Mouse (Mus musculus): ENCODE measurements around the gene Npas2. TPM values are rescaled to one million over a fixed set of nuclear protein-coding genes. Genes with fewer than 3 reads are reported as not detected.

Npas2 gene
- polyA plus RNA-seq, 2 experiments = 0.11 TPM

GRCm38 (mm10) chr1:39302246-39302645, 108.7 kb downstream of the Npas2 start:
- Histone ChIP-seq H3K27ac (no peak overlapping the region), H3K4me3 (ENCODE audit: insufficient read depth in 1 of 2, low read depth in 2 of 2, low read length in 2 of 2) (no peak overlapping the region), H3K9me3 (ENCODE audit: control insufficient read depth, low read length) (no peaks in the 10 kb centered on the region), H3K9ac (replicated peaks) (no peak overlapping the region), H3K36me3 (replicated peaks; ENCODE audit: control insufficient read depth, insufficient read depth, low read depth) (no peaks in the 10 kb centered on the region), H3K4me1 (replicated peaks; ENCODE audit: control insufficient read depth in 2 of 2, insufficient read depth in 2 of 2, low read length in 1 of 2) (no peaks in the 10 kb centered on the region), H3K4me2 (ENCODE audit: low read depth) (no peak overlapping the region), H3K27me3 (ENCODE audit: control insufficient read depth, insufficient read depth, low read length) (no peaks in the 10 kb centered on the region)
- WGBS (ENCODE audit: insufficient replicate concordance) = 71% methylated on average over 7 of the region's 7 CpGs
- no peak for DNase-seq (ENCODE audit: low read depth in 3 of 3, low spot score in 3 of 3)
- no peak for ATAC-seq (ENCODE audit: insufficient read depth)
- TF ChIP-seq EP300 (IDR thresholded peaks at IDR 0.05; ENCODE audit: low read depth) (no peak), CTCF (IDR thresholded peaks at IDR 0.05; ENCODE audit: low read depth) (no peak)

DNA sequence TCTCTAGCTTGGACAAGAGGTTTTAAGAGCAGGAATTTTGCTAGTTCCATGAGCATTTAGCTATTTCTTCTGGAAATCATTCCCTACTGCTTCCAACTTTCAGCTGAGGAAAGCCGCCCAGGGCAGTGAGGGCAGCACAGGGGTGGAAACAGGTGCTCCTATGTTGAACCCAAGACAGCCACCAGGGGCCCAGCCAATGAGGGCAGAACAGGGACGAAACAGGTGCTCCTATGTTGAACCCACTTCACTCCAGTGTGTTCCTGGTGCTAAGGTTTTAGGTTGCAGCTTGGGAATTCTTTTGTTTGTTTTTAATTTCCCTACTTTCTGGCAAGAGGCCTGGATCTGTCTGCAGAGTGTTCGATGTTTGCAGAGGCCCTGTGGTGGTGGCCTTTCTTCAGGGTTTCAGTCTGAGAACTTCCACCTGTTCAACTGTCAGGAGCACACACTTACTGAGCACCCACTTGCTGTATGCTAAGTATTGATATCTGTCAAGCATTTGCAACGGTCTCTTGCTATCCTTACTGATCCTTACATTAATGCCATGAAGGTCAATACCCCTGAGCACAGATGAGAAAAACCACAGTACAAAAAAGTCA, 109.6 kb downstream of the Npas2 start:
- no peak overlapping the region for H3K27ac ChIP-seq
- H3K9ac ChIP-seq (replicated peaks) = no peak overlapping the region
- H3K27me3 ChIP-seq (ENCODE audit: control insufficient read depth, insufficient read depth, low read length) = no peaks in the 10 kb centered on the region
- H3K36me3 ChIP-seq (replicated peaks; ENCODE audit: control insufficient read depth, insufficient read depth, low read depth) = no peaks in the 10 kb centered on the region
- no peak for ATAC-seq (ENCODE audit: insufficient read depth)
- WGBS (ENCODE audit: insufficient replicate concordance) = 51% methylated on average over 4 of the region's 4 CpGs
- DNase-seq (ENCODE audit: low read depth in 3 of 3, low spot score in 3 of 3) = no peak
- no peak overlapping the region for H3K4me3 ChIP-seq (ENCODE audit: insufficient read depth in 1 of 2, low read depth in 2 of 2, low read length in 2 of 2)
- H3K4me1 ChIP-seq (replicated peaks; ENCODE audit: control insufficient read depth in 2 of 2, insufficient read depth in 2 of 2, low read length in 1 of 2) = no peaks in the 10 kb centered on the region
- H3K9me3 ChIP-seq (ENCODE audit: control insufficient read depth, low read length) = no peaks in the 10 kb centered on the region
- H3K4me2 ChIP-seq (ENCODE audit: low read depth) = no peak overlapping the region
- no peak for TF ChIP-seq EP300 (IDR thresholded peaks at IDR 0.05; ENCODE audit: low read depth)
- TF ChIP-seq CTCF (IDR thresholded peaks at IDR 0.05; ENCODE audit: low read depth) = no peak

GRCm38 (mm10) chr1:39307291-39307690, 113.8 kb downstream of the Npas2 start:
- H3K9ac ChIP-seq (replicated peaks) = no peak overlapping the region
- no peaks in the 10 kb centered on the region for H3K27me3 ChIP-seq (ENCODE audit: control insufficient read depth, insufficient read depth, low read length)
- ATAC-seq (ENCODE audit: insufficient read depth) (no peak), DNase-seq (ENCODE audit: low read depth in 3 of 3, low spot score in 3 of 3) (no peak)
- no peak overlapping the region for H3K4me2 ChIP-seq (ENCODE audit: low read depth)
- no peak for TF ChIP-seq EP300 (IDR thresholded peaks at IDR 0.05; ENCODE audit: low read depth)
- no peak for TF ChIP-seq CTCF (IDR thresholded peaks at IDR 0.05; ENCODE audit: low read depth)
- H3K27ac ChIP-seq = no peak overlapping the region
- H3K9me3 ChIP-seq (ENCODE audit: control insufficient read depth, low read length) = no peaks in the 10 kb centered on the region
- H3K4me1 ChIP-seq (replicated peaks; ENCODE audit: control insufficient read depth in 2 of 2, insufficient read depth in 2 of 2, low read length in 1 of 2) = no peaks in the 10 kb centered on the region
- no peaks in the 10 kb centered on the region for H3K36me3 ChIP-seq (replicated peaks; ENCODE audit: control insufficient read depth, insufficient read depth, low read depth)
- H3K4me3 ChIP-seq (ENCODE audit: insufficient read depth in 1 of 2, low read depth in 2 of 2, low read length in 2 of 2) = no peak overlapping the region

DNA sequence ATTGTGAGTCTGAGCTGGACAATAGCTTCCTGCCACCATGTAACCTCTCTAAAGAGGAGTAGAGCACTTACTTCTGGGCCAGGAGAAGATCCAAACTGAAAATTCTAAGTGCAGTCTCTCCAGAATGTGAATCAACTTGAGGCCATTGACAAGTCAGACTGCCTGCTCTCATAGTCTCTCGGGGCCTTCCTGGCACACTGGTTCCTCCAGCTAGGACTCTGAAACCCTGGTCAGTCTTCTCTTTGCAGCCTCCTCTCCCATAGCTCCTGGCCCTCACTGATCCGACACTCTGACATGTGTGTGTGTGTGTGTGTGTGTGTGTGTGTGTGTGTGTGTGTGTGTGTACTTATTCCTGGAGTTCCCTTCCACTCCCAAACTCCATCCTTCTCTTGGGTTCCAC, 114.4 kb downstream of the Npas2 start:
- 44% methylated on average over 2 of the region's 2 CpGs for WGBS (ENCODE audit: insufficient replicate concordance)
- no peak for ATAC-seq (ENCODE audit: insufficient read depth)
- no peaks in the 10 kb centered on the region for H3K9me3 ChIP-seq (ENCODE audit: control insufficient read depth, low read length)
- H3K36me3 ChIP-seq (replicated peaks; ENCODE audit: control insufficient read depth, insufficient read depth, low read depth) = no peaks in the 10 kb centered on the region
- no peak for DNase-seq (ENCODE audit: low read depth in 3 of 3, low spot score in 3 of 3)
- H3K4me3 ChIP-seq (ENCODE audit: insufficient read depth in 1 of 2, low read depth in 2 of 2, low read length in 2 of 2) = no peak overlapping the region
- H3K27ac ChIP-seq = no peak overlapping the region
- TF ChIP-seq CTCF (IDR thresholded peaks at IDR 0.05; ENCODE audit: low read depth) = no peak
- TF ChIP-seq EP300 (IDR thresholded peaks at IDR 0.05; ENCODE audit: low read depth) = no peak
- no peaks in the 10 kb centered on the region for H3K27me3 ChIP-seq (ENCODE audit: control insufficient read depth, insufficient read depth, low read length)
- H3K9ac ChIP-seq (replicated peaks) = no peak overlapping the region
- H3K4me2 ChIP-seq (ENCODE audit: low read depth) = no peak overlapping the region
- H3K4me1 ChIP-seq (replicated peaks; ENCODE audit: control insufficient read depth in 2 of 2, insufficient read depth in 2 of 2, low read length in 1 of 2) = no peaks in the 10 kb centered on the region

DNA sequence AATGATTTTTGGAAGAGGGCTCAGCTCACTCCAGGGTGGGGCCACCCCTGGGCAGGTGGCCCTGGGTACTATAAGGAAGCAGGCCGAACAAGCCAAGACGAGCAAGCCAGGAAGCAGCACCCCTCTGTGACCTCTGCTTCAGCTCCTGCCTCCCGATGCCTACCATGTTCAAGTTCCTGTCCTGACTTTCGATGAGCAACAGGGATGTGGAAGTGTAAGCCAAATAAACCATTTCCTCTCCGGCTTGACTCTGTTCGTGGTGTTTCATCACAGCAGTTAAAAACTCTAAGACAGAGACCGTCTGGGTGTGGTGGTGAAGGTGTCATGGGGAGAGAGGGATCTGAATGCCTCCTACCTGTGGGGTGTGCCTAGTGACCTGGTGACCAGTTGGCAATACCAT, 116.0 kb downstream of the Npas2 start:
- no peak for TF ChIP-seq CTCF (IDR thresholded peaks at IDR 0.05; ENCODE audit: low read depth)
- no peak for TF ChIP-seq EP300 (IDR thresholded peaks at IDR 0.05; ENCODE audit: low read depth)
- no peak overlapping the region for H3K9ac ChIP-seq (replicated peaks)
- WGBS (ENCODE audit: insufficient replicate concordance) = 49% methylated on average over 7 of the region's 7 CpGs
- DNase-seq (ENCODE audit: low read depth in 3 of 3, low spot score in 3 of 3) (no peak), ATAC-seq (ENCODE audit: insufficient read depth) (no peak)
- H3K9me3 ChIP-seq (ENCODE audit: control insufficient read depth, low read length) = no peaks in the 10 kb centered on the region
- H3K27ac ChIP-seq = no peak overlapping the region
- no peaks in the 10 kb centered on the region for H3K36me3 ChIP-seq (replicated peaks; ENCODE audit: control insufficient read depth, insufficient read depth, low read depth)
- H3K27me3 ChIP-seq (ENCODE audit: control insufficient read depth, insufficient read depth, low read length) = no peaks in the 10 kb centered on the region
- no peak overlapping the region for H3K4me2 ChIP-seq (ENCODE audit: low read depth)
- no peak overlapping the region for H3K4me3 ChIP-seq (ENCODE audit: insufficient read depth in 1 of 2, low read depth in 2 of 2, low read length in 2 of 2)
- no peaks in the 10 kb centered on the region for H3K4me1 ChIP-seq (replicated peaks; ENCODE audit: control insufficient read depth in 2 of 2, insufficient read depth in 2 of 2, low read length in 1 of 2)
